Mouse (Mus musculus) retina, postnatal 1 day (tissue): ENCODE measurements around the gene Clrn3.
A peak's percentile ranks its signal among the peaks of the same experiment; 100 is the strongest.
"Not testable (repeated sequence)": the region's sequence is repeated elsewhere in the genome, so short reads cannot be mapped to it uniquely, and the experiment has no call there.

Experiments used
- DNase-seq: peaks from one replicate; pipeline ENCODE4 v3.0.0-alpha.2; 2012

Clrn3 gene

GRCm38 (mm10) chr7:135534548-135535189, 6.2 kb upstream of the Clrn3 start:
- DNase-seq = no peak

GRCm38 (mm10) chr7:135529068-135529467, 614 bp upstream of the Clrn3 start:
- no peak for DNase-seq

- DNase-seq = no peak
Observed at GRCm38 (mm10) chr7:135527169-135527568, 1.3 kb downstream of the Clrn3 start.

GRCm38 (mm10) chr7:135526574-135527152, 1.8 kb downstream of the Clrn3 start:
- DNase-seq = no peak

- DNase-seq = no peak
Observed at GRCm38 (mm10) chr7:135524424-135524967, 4.0 kb downstream of the Clrn3 start.

- DNase-seq = peak; percentile 67
Observed at GRCm38 (mm10) chr7:135523981-135524380, 4.5 kb downstream of the Clrn3 start.

- DNase-seq = no peak
Observed at GRCm38 (mm10) chr7:135521755-135522512, 6.5 kb downstream of the Clrn3 start.

- DNase-seq = no peak
Observed at GRCm38 (mm10) chr7:135520241-135520640, 8.2 kb downstream of the Clrn3 start.

- DNase-seq = no peak
Observed at GRCm38 (mm10) chr7:135517191-135517590, 11.3 kb downstream of the Clrn3 start.

GRCm38 (mm10) chr7:135511723-135512122, 16.7 kb downstream of the Clrn3 start:
- no peak for DNase-seq

GRCm38 (mm10) chr7:135510431-135510830, 18.0 kb downstream of the Clrn3 start:
- DNase-seq = no peak

- DNase-seq = no peak
Observed at GRCm38 (mm10) chr7:135509272-135509671, 19.2 kb downstream of the Clrn3 start.

GRCm38 (mm10) chr7:135508602-135509001, 19.9 kb downstream of the Clrn3 start:
- DNase-seq = peak; percentile 37

- not testable (repeated sequence) for DNase-seq
Observed at GRCm38 (mm10) chr7:135506506-135506905, 21.9 kb downstream of the Clrn3 start.

GRCm38 (mm10) chr7:135499403-135499802, 29.1 kb downstream of the Clrn3 start:
- DNase-seq = no peak

GRCm38 (mm10) chr7:135498565-135499186, 29.8 kb downstream of the Clrn3 start:
- DNase-seq = no peak

- no peak for DNase-seq
Observed at GRCm38 (mm10) chr7:135495303-135495702, 33.2 kb downstream of the Clrn3 start.

- DNase-seq = no peak
Observed at GRCm38 (mm10) chr7:135490500-135490886, 38.0 kb downstream of the Clrn3 start.

- DNase-seq = no peak
Observed at GRCm38 (mm10) chr7:135489724-135490499, 38.5 kb downstream of the Clrn3 start.

- DNase-seq = no peak
Observed at GRCm38 (mm10) chr7:135488214-135488810, 40.1 kb downstream of the Clrn3 start.

- peak; percentile 85 for DNase-seq
Observed at GRCm38 (mm10) chr7:135487423-135487822, 41.0 kb downstream of the Clrn3 start.
